Mouse (Mus musculus) ES-Bruce4 (cell line): ENCODE data around the gene Kmt2a.
"Not testable (repeated sequence)": the region's sequence is repeated elsewhere in the genome, so short reads cannot be mapped to it uniquely, and the experiment has no call there.

Source experiments
- CTCF ChIP-seq: IDR thresholded peaks from one replicate; pipeline ENCODE4 v1.8.1; 2011; ENCODE audit warnings: low read depth, low read length
- EP300 ChIP-seq: IDR thresholded peaks from 2 replicates; pipeline ENCODE4 v1.6.1; 2011; ENCODE audit warnings: low read depth, low read length; ENCODE audit not compliant: insufficient read depth

- not testable (repeated sequence) for TF ChIP-seq CTCF, EP300
Measured at GRCm38 (mm10) chr9:44768029-44768394, 113.1 kb downstream of the Kmt2a start.
